Mouse (Mus musculus) megakaryocyte-erythroid progenitor cell, adult 5-6 weeks (primary cell): ENCODE results near the gene Ppil4. TPM values are rescaled to one million over a fixed set of nuclear protein-coding genes. Genes with fewer than 3 reads are reported as not detected.

Source experiments
- ATAC-seq: replicated peaks from 2 replicates; pipeline ENCODE4 v1.8.0; 2016; ENCODE audit warnings: mild to moderate bottlenecking, inconsistent platforms; ENCODE audit not compliant: severe bottlenecking, poor library complexity, low FRiP score, low TSS enrichment
- total RNA-seq, 2 experiments: library from RNA; stranded (forward) in 1 of 2; stranded (reverse) in 1 of 2; fragments of 200-1000, 215-1000 nt in 1 of 2; fragments of >200 nt in 1 of 2; fragmentation: Nextera tagmentation in 1 of 2; gene quantifications; 2 replicates each; pipeline ENCODE4 v1.2.3; 2014 to 2017

The Ppil4 gene
- total RNA-seq, 2 experiments from 2014 or later = 36.4 to 111 TPM

GRCm38 (mm10) chr10:7845991-7846390 is 53.3 kb downstream of the Ppil4 start:
- ATAC-seq = no peak

- no peak for ATAC-seq
Observed at GRCm38 (mm10) chr10:7847166-7847605, 54.5 kb downstream of the Ppil4 start.

GRCm38 (mm10) chr10:7851891-7852290 is 59.2 kb downstream of the Ppil4 start:
- no peak for ATAC-seq

- no peak for ATAC-seq
Observed at GRCm38 (mm10) chr10:7860494-7860893, 67.8 kb downstream of the Ppil4 start.

GRCm38 (mm10) chr10:7861259-7861936 is 68.7 kb downstream of the Ppil4 start:
- no peak for ATAC-seq

GRCm38 (mm10) chr10:7861937-7862657 is 69.4 kb downstream of the Ppil4 start:
- no peak for ATAC-seq

GRCm38 (mm10) chr10:7863411-7863810 is 70.7 kb downstream of the Ppil4 start:
- no peak for ATAC-seq

- ATAC-seq = no peak
Observed at GRCm38 (mm10) chr10:7864184-7864583, 71.5 kb downstream of the Ppil4 start.

- no peak for ATAC-seq
Observed at GRCm38 (mm10) chr10:7864806-7865205, 72.1 kb downstream of the Ppil4 start.

GRCm38 (mm10) chr10:7866762-7867665 is 74.3 kb downstream of the Ppil4 start:
- no peak for ATAC-seq

- ATAC-seq = no peak
Observed at GRCm38 (mm10) chr10:7867666-7868030, 75.0 kb downstream of the Ppil4 start.

GRCm38 (mm10) chr10:7869746-7870145 is 77.1 kb downstream of the Ppil4 start:
- no peak for ATAC-seq

GRCm38 (mm10) chr10:7870571-7871315 is 78.1 kb downstream of the Ppil4 start:
- ATAC-seq = peak; percentile 69

GRCm38 (mm10) chr10:7871381-7872020 is 78.8 kb downstream of the Ppil4 start:
- no peak for ATAC-seq

Other genes starting within 250 kb of the Ppil4 start
- gene Lrp11, start 203.1 kb upstream of the Ppil4 start, total RNA-seq (2014; fragmentation: Nextera tagmentation) = 3.2 and 4.0 TPM in 2 replicates
- 0.61 and 5.2 TPM in 2 replicates for gene Lrp11, start 203.1 kb upstream of the Ppil4 start, total RNA-seq (2017)
- 53.1 and 54.8 TPM in 2 replicates for gene Nup43, start 125.4 kb upstream of the Ppil4 start, total RNA-seq (2014; fragmentation: Nextera tagmentation)
- gene Nup43, start 125.4 kb upstream of the Ppil4 start, total RNA-seq (2017) = 23.9 and 64.8 TPM in 2 replicates
- 75.4 and 83.6 TPM in 2 replicates for gene Pcmt1, start 111.8 kb upstream of the Ppil4 start, total RNA-seq (2014; fragmentation: Nextera tagmentation)
- gene Pcmt1, start 111.8 kb upstream of the Ppil4 start, total RNA-seq (2017) = 106 and 110 TPM in 2 replicates
- gene Lats1, start 111.7 kb upstream of the Ppil4 start, total RNA-seq (2014; fragmentation: Nextera tagmentation) = 18.3 and 21.3 TPM in 2 replicates
- 13.5 and 15.8 TPM in 2 replicates for gene Lats1, start 111.7 kb upstream of the Ppil4 start, total RNA-seq (2017)
- 39.7 and 87.9 TPM in 2 replicates for gene Katna1, start 66.9 kb upstream of the Ppil4 start, total RNA-seq (2014; fragmentation: Nextera tagmentation)
- gene Katna1, start 66.9 kb upstream of the Ppil4 start, total RNA-seq (2017) = 56.3 and 70.3 TPM in 2 replicates
- gene Ginm1, start 67 bp upstream of the Ppil4 start, total RNA-seq (2014; fragmentation: Nextera tagmentation) = 21.5 and 27.4 TPM in 2 replicates
- 48.8 and 57.1 TPM in 2 replicates for gene Ginm1, start 67 bp upstream of the Ppil4 start, total RNA-seq (2017)
- 0.62 TPM in 1 of 2 replicates, not detected in the other for gene Zc3h12d, start 39.6 kb downstream of the Ppil4 start, total RNA-seq (2014; fragmentation: Nextera tagmentation)
- gene Zc3h12d, start 39.6 kb downstream of the Ppil4 start, total RNA-seq (2017) = not detected in 2 replicates
- gene Tab2, start 163.3 kb downstream of the Ppil4 start, total RNA-seq (2014; fragmentation: Nextera tagmentation) = 61.1 and 115 TPM in 2 replicates
- gene Tab2, start 163.3 kb downstream of the Ppil4 start, total RNA-seq (2017) = 53.7 and 59.2 TPM in 2 replicates